Mouse (Mus musculus): ENCODE results near the gene Asxl1. TPM values are rescaled to one million over a fixed set of nuclear protein-coding genes. Genes with fewer than 3 reads are reported as not detected.

The Asxl1 gene
- total and polyA plus RNA-seq, 3 experiments: 15.2 to 35.5 TPM; not detected in 1

DNA sequence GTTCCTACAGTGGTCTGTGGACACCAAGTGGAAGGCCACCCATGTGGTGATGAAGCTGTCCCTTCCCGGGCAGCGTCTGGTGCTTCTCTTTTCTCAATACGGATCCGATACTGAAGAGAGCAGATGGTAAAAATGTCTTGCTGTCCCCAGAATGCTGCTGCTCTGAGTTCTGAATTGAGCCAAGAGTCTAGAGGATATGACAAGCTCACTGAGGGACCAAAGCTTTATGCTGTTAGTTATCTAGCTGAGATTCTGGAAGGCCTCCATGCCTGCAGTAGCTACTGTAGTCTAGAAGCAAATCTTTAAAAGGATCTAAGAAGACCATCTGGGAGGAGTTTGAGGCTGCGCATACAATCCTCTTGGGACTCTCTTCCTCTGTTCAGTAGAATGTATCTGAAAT, 13.4 kb upstream of the Asxl1 start:
- no peak overlapping the region for H3K4me3 ChIP-seq (ENCODE audit: control insufficient read depth in 1 of 2, insufficient read depth in 1 of 2, low read depth in 2 of 2, low read length in 2 of 2)
- H3K79me2 ChIP-seq (ENCODE audit: control insufficient read depth, insufficient read depth, low read length, poor library complexity): no peaks in the 10 kb centered on the region
- H3K27me3 ChIP-seq (ENCODE audit: control insufficient read depth in 1 of 2, insufficient read depth in 2 of 2, low read length in 2 of 2): no peaks in the 10 kb centered on the region
- H3K9me3 ChIP-seq (replicated peaks; ENCODE audit: insufficient read depth, low read length): no peaks in the 10 kb centered on the region
- no peak overlapping the region for H3K27ac ChIP-seq (ENCODE audit: control insufficient read depth, low read depth, low read length)
- H3K4me1 ChIP-seq (ENCODE audit: control insufficient read depth in 1 of 2, insufficient read depth in 2 of 2, low read length in 2 of 2): no peaks in the 10 kb centered on the region
- no peak overlapping the region for H3K9ac ChIP-seq (ENCODE audit: control insufficient read depth, low read depth, low read length, poor library complexity, severe bottlenecking)
- DNase-seq (ENCODE audit: low read depth, low spot score): no peak
- TF ChIP-seq GABPA (IDR thresholded peaks at IDR 0.05; ENCODE audit: low read depth, low read length): no peak
- TF ChIP-seq ELF1 (IDR thresholded peaks at IDR 0.05; ENCODE audit: low read depth, low read length): no peak
- no peak for TF ChIP-seq SMC3 (IDR thresholded peaks at IDR 0.05; ENCODE audit: low read depth, low read length)
- no peak for TF ChIP-seq MEF2A (IDR thresholded peaks at IDR 0.05; ENCODE audit: extremely low read depth, insufficient replicate concordance, low read depth, low read length, poor library complexity, severe bottlenecking)
- no peaks in the 10 kb centered on the region; a peak in 2 of 4 replicates for H3K36me3 ChIP-seq (ENCODE audit: control insufficient read depth in 1 of 2, insufficient read depth in 2 of 2, low read length in 2 of 2)

DNA sequence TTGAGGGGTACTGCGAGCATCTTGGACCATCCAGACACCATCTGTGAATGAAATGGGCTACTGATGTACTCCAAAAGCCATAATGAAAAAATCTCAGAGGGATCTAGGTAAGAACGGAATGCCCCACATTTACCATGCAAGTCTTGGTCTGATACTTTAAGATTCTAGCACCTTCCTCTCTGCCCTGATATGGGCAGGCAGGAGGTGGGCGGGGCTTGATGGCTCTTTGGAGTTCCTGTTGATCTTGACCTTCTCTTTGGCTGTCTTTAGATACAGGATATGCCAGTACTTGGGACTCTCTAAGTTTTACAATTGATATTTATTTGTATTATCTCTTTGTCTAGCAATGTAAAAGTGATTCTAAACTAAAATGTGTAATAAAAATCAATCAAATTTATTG, 12.6 kb upstream of the Asxl1 start:
- TF ChIP-seq ETS1 (IDR thresholded peaks at IDR 0.05; ENCODE audit: low read depth, low read length) (no peak), SMC3 (IDR thresholded peaks at IDR 0.05; ENCODE audit: low read depth, low read length) (no peak), MAX (IDR thresholded peaks at IDR 0.05; ENCODE audit: low read length) (no peak), ZC3H11A (IDR thresholded peaks at IDR 0.05; ENCODE audit: low read depth, low read length) (no peak), ZKSCAN1 (IDR thresholded peaks at IDR 0.05; ENCODE audit: low read depth, low read length) (no peak), HCFC1 (IDR thresholded peaks at IDR 0.05; ENCODE audit: low read depth, low read length) (no peak), SIN3A (IDR thresholded peaks at IDR 0.05; ENCODE audit: low read length) (no peak), NELFE (IDR thresholded peaks at IDR 0.05; ENCODE audit: low read depth, low read length) (no peak), GATA1 (IDR thresholded peaks at IDR 0.05; ENCODE audit: low read depth, low read length) (no peak), NRF1 (IDR thresholded peaks at IDR 0.05; ENCODE audit: insufficient read depth, low read depth, low read length, poor library complexity, severe bottlenecking) (no peak), E2F4 (IDR thresholded peaks at IDR 0.05; ENCODE audit: borderline replicate concordance, low read depth, low read length) (no peak), MYB (IDR thresholded peaks at IDR 0.05; ENCODE audit: low read depth, low read length) (no peak), GABPA (IDR thresholded peaks at IDR 0.05; ENCODE audit: low read depth, low read length) (no peak)
- H3K9me3 ChIP-seq (replicated peaks; ENCODE audit: insufficient read depth, low read length): no peaks in the 10 kb centered on the region
- H3K36me3 ChIP-seq (ENCODE audit: control insufficient read depth in 1 of 2, insufficient read depth in 2 of 2, low read length in 2 of 2): no peaks in the 10 kb centered on the region; a peak in 2 of 4 replicates
- no peaks in the 10 kb centered on the region for H3K27me3 ChIP-seq (ENCODE audit: control insufficient read depth in 1 of 2, insufficient read depth in 2 of 2, low read length in 2 of 2)
- H3K27ac ChIP-seq (ENCODE audit: control insufficient read depth, low read depth, low read length): no peak overlapping the region
- DNase-seq (ENCODE audit: low read depth, low spot score): peak; percentile 39
- H3K4me1 ChIP-seq (ENCODE audit: control insufficient read depth in 1 of 2, insufficient read depth in 2 of 2, low read length in 2 of 2): no peaks in the 10 kb centered on the region
- H3K9ac ChIP-seq (ENCODE audit: control insufficient read depth, low read depth, low read length, poor library complexity, severe bottlenecking): no peak overlapping the region
- H3K79me2 ChIP-seq (ENCODE audit: control insufficient read depth, insufficient read depth, low read length, poor library complexity): no peaks in the 10 kb centered on the region
- H3K4me3 ChIP-seq (ENCODE audit: control insufficient read depth in 1 of 2, insufficient read depth in 1 of 2, low read depth in 2 of 2, low read length in 2 of 2): no peak overlapping the region

DNA sequence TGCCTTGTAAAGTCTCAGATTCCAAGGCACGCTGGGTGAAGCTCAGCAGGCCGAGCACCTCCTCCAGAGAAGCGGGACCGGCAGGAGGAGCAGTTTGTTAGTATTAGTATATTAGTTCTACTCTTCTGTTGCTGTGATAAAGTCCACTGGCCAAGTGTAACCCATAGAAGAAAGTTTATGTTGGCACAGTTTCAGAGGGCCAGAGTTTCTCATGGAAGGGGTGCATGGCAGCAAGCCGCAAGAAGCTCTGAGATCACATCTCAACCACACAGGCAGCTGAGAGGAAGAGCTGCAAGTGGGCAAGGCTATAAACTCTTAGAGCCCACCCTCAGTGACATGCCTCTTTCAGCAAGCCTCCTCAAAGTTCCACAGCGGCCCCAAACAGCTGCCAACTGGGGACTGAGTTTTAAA, 11.8 kb upstream of the Asxl1 start:
- TF ChIP-seq EP300 (IDR thresholded peaks at IDR 0.05; ENCODE audit: low read depth in 1 of 2, low read length in 2 of 2): no peak
- TF ChIP-seq RAD21 (IDR thresholded peaks at IDR 0.05; ENCODE audit: low read depth, low read length): no peak
- TF ChIP-seq TAL1 (IDR thresholded peaks at IDR 0.05; ENCODE audit: low read length): no peak
- no peak for TF ChIP-seq MAFK (IDR thresholded peaks at IDR 0.05; ENCODE audit: borderline replicate concordance, low read depth, low read length)
- TF ChIP-seq SIN3A (IDR thresholded peaks at IDR 0.05; ENCODE audit: low read length): no peak
- H3K9me3 ChIP-seq (replicated peaks; ENCODE audit: insufficient read depth, low read length): no peaks in the 10 kb centered on the region
- H3K9ac ChIP-seq (ENCODE audit: control insufficient read depth, low read depth, low read length, poor library complexity, severe bottlenecking): no peak overlapping the region
- DNase-seq (ENCODE audit: low read depth, low spot score): peak; percentile 20
- no peaks in the 10 kb centered on the region for H3K4me1 ChIP-seq (ENCODE audit: control insufficient read depth in 1 of 2, insufficient read depth in 2 of 2, low read length in 2 of 2)
- no peaks in the 10 kb centered on the region for H3K27me3 ChIP-seq (ENCODE audit: control insufficient read depth in 1 of 2, insufficient read depth in 2 of 2, low read length in 2 of 2)
- H3K27ac ChIP-seq (ENCODE audit: control insufficient read depth, low read depth, low read length): no peak overlapping the region
- H3K4me3 ChIP-seq (ENCODE audit: control insufficient read depth in 1 of 2, insufficient read depth in 1 of 2, low read depth in 2 of 2, low read length in 2 of 2): no peak overlapping the region
- H3K36me3 ChIP-seq (ENCODE audit: control insufficient read depth in 1 of 2, insufficient read depth in 2 of 2, low read length in 2 of 2): no peaks in the 10 kb centered on the region; a peak in 1 of 4 replicates
- H3K79me2 ChIP-seq (ENCODE audit: control insufficient read depth, insufficient read depth, low read length, poor library complexity): no peaks in the 10 kb centered on the region

Measured in MEL (cell line).